Mouse (Mus musculus) kidney, embryonic 14.5 days (tissue): ENCODE data around the gene Gm45902. TPM values are rescaled to one million over a fixed set of nuclear protein-coding genes. Genes with fewer than 3 reads are reported as not detected.

Experiments
- polyA plus RNA-seq: library from polyadenylated mRNA; unstranded; fragments of >200 nt; fragmentation: Nextera tagmentation; extraction: Ambion mirVana; gene quantifications from 2 replicates; pipeline ENCODE4 v1.2.1, GENCODE M21; 2014

The Gm45902 gene
- polyA plus RNA-seq, 1 experiment from 2014 or later: 7.3 TPM

Other genes with a start within 250 kb of the Gm45902 start
- 52.1 and 54.4 TPM in 2 replicates for gene Nmt2, start 228.6 kb downstream of the Gm45902 start, polyA plus RNA-seq
- 26.5 and 35.2 TPM in 2 replicates for gene Rpp38, start 180.1 kb downstream of the Gm45902 start, polyA plus RNA-seq
- gene Acbd7, start 176.6 kb downstream of the Gm45902 start, polyA plus RNA-seq: 1.2 and 1.7 TPM in 2 replicates
- gene Olah, start 115.6 kb downstream of the Gm45902 start, polyA plus RNA-seq: not detected in 2 replicates
- not detected in 2 replicates for gene Meig1, start 90.1 kb downstream of the Gm45902 start, polyA plus RNA-seq
- gene Dclre1c, start 88.7 kb downstream of the Gm45902 start, polyA plus RNA-seq: 6.2 and 7.3 TPM in 2 replicates
- gene Suv39h2, start 37.8 kb downstream of the Gm45902 start, polyA plus RNA-seq: 25.1 and 28.8 TPM in 2 replicates
- gene Hspa14, start within 50 bp of the Gm45902 start, polyA plus RNA-seq: 105 and 119 TPM in 2 replicates
- 0.23 TPM in 1 of 2 replicates, not detected in the other for gene Cdnf, start 240 bp upstream of the Gm45902 start, polyA plus RNA-seq
- 40.9 and 77.0 TPM in 2 replicates for gene Fam107b, start 57.7 kb upstream of the Gm45902 start, polyA plus RNA-seq